Mouse (Mus musculus) lung, postnatal 36 days (tissue): ENCODE data around the gene Chdh.

ENCODE experiments used
- DNase-seq: peaks from one replicate; pipeline ENCODE4 v3.0.0; 2022; ENCODE audit warnings: mixed read lengths

Gene Chdh

DNA sequence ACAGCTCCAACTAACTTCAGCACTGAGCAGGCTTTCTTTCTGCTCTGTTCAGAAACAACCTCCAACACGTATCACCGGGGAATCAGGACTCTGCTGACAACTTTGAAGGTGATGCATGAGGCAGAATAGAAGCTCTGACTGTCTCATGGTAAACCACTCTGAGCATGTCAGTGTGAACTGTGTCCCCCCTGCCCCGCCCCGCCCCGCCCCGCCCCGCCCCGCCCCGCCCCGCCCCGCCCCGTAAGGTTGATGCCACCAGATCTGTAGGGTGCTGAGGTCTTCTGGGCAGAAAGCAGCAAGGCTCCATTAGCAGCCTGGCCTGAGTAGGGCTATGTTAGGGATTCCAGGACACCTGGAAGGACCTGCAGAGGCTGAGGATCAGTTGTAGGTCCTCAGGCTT, 57.9 kb downstream of the Chdh start:
- no peak for DNase-seq

DNA sequence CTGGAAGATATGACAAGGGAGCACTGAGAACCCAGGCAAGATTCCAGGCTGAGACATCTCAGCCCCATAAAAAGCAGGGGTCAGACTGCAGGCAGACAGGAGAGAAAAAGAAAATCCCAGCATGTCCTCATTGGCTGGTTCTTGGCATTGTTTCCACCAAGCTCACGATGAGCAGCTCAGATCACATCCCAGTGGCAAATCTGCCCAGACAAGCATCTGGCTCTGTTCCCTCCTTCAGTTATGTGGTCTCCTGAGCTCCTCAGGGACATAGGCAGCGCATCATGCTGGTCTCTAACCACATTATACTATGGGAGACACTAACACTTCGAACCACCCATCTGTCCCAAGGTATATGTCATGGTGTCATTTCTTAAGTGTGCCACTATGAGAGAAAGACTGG, 59.7 kb downstream of the Chdh start:
- no peak for DNase-seq

DNA sequence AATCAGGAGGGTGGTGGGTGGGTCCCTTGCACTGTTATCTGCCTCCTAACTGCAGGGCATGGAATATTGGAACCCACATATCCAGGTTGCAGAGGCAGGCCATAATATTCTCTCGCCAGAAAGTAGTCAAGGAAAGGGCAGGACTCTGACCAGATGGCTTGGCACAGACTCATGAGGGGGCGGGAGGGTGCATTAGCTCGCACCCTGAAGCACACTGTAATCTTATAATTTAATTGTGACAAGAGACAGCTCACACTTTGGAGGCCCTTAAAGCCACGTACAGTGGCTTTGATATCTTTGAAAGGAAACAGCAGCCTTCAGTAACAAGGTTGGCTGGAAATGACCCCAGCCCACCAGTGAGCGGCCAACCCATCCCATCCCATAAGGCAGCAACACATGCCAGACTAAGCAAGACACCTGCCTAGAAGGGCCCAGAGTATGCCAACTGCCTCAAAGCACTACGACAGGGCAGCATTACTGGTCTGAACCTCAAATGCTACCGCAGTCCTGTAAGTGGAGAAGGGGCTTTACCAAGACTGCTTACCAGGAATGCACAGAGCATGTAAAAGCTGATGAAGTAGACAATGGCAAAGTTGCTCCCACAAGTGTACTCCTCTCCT, 66.6 kb downstream of the Chdh start:
- no peak for DNase-seq

DNA sequence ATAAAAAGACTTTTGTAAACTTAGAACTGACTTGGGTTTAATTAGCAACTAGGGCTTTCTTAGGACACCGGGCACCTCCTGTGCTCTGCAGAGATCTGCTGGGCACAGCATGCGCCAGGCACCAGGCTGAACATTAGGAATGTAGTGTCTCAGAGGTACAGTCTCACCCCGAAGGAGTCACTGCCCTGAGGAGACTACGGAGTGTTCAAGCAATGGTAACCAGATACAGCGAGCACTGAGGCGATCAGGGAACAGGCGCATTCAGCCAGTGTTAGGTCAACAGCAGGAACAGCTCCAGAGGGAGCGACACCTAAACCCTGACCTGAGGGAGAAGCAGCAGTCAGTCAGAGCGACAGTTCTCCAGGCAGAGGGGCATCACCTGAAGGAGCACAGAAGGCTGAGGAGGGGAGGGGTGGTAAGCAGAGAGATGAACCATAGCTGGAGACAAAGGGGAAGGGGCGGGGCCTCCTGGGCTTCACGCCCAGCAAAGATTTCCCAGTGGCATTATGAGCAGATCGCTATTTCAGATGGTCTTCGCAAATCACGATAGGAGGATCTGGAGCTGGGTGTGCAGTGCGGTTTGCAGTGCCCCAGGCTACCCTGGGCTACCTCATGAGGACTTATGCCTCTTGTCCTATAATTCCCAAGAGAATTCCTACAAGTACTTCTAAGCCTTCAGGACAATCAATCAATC, 69.4 kb downstream of the Chdh start:
- DNase-seq = no peak

DNA sequence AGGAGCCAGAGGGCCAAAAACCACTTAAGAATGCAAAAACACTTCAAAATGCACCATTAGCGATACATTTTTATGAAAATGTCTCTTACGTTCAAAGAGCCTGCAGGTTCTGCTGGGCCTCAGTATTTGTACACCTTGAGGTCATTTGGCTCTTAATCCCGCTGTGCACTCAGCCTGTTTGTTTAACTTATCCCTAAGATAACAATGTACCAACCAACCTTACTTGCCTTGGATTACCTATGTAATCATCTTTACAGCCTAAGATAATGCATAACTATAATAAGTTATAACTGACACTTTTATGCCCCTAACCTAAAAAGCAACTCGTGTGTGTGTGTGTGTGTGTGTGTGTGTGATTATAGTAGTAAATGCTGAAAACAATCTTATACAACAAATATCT, 70.9 kb downstream of the Chdh start:
- DNase-seq = no peak
